Mouse (Mus musculus) G1E (cell line): ENCODE measurements around the gene Tspan9. TPM values are rescaled to one million over a fixed set of nuclear protein-coding genes. Genes with fewer than 3 reads are reported as not detected.

ENCODE experiments used
- ATAC-seq: 2 replicates; pipeline ENCODE4 v1.8.0; 2016; ENCODE audit warnings: mild to moderate bottlenecking; ENCODE audit not compliant: insufficient number of reproducible peaks, poor library complexity, low FRiP score, severe bottlenecking; ENCODE audit errors: extremely low read depth
- DNase-seq: peaks from one replicate; pipeline ENCODE4 v3.0.0; 2012; ENCODE audit warnings: low spot score
- H3K27me3 ChIP-seq: 2 replicates; pipeline ENCODE4 v1.6.1; 2012; ENCODE audit warnings: mild to moderate bottlenecking, low read length, inconsistent platforms; ENCODE audit not compliant: insufficient read depth
- H3K36me3 ChIP-seq: replicated peaks from 2 replicates; pipeline ENCODE3; 2012; ENCODE audit warnings: mild to moderate bottlenecking, inconsistent platforms
- H3K4me1 ChIP-seq: 2 replicates; pipeline ENCODE4 v1.6.1; 2012; ENCODE audit warnings: low read depth, low read length, inconsistent platforms, mixed read lengths; ENCODE audit not compliant: insufficient read depth
- H3K4me3 ChIP-seq: 2 replicates; pipeline ENCODE4 v1.5.1; 2012; ENCODE audit warnings: low read depth, mild to moderate bottlenecking, inconsistent platforms, low read length, moderate library complexity, mixed read lengths
- H3K9me3 ChIP-seq: replicated peaks from 2 replicates; pipeline ENCODE4 v1.6.1; 2012; ENCODE audit warnings: inconsistent platforms
- CTCF ChIP-seq: IDR thresholded peaks from 2 replicates; pipeline ENCODE4 v1.5.1; 2012; ENCODE audit warnings: low read depth, low read length, inconsistent platforms, mixed read lengths
- GATA1 ChIP-seq: IDR thresholded peaks from 2 replicates; pipeline ENCODE4 v1.6.1; 2012; ENCODE audit warnings: borderline replicate concordance, low read length, inconsistent platforms, mixed read lengths
- GATA2 ChIP-seq: IDR thresholded peaks from 2 replicates; pipeline ENCODE4 v1.6.1; 2012; ENCODE audit warnings: low read depth, low read length, inconsistent platforms, borderline replicate concordance
- POLR2AphosphoS5 ChIP-seq: IDR thresholded peaks from 2 replicates; pipeline ENCODE4 v1.6.1; 2012; ENCODE audit warnings: low read depth, low read length, inconsistent platforms; ENCODE audit not compliant: insufficient replicate concordance
- TAL1 ChIP-seq: conservative IDR thresholded peaks from 2 replicates; pipeline ENCODE4 v1.6.1; 2012; ENCODE audit warnings: low read depth, low read length, inconsistent platforms, mixed read lengths
- polyA plus RNA-seq: library from polyadenylated mRNA; stranded (reverse); fragments of >175 nt; gene quantifications from 2 replicates; pipeline ENCODE4 v1.2.3, GENCODE M21; 2012
- total RNA-seq, 2 experiments: library from RNA; stranded (forward) in 1 of 2; stranded (reverse) in 1 of 2; fragments of 200-1000 nt in 1 of 2; fragments of >200 nt in 1 of 2; fragmentation: Nextera tagmentation in 1 of 2; gene quantifications; 2 replicates each; pipeline ENCODE4 v1.2.3; 2014 to 2017

The Tspan9 gene
- total and polyA plus RNA-seq, 3 experiments = 0.16 TPM; not detected in 2

DNA sequence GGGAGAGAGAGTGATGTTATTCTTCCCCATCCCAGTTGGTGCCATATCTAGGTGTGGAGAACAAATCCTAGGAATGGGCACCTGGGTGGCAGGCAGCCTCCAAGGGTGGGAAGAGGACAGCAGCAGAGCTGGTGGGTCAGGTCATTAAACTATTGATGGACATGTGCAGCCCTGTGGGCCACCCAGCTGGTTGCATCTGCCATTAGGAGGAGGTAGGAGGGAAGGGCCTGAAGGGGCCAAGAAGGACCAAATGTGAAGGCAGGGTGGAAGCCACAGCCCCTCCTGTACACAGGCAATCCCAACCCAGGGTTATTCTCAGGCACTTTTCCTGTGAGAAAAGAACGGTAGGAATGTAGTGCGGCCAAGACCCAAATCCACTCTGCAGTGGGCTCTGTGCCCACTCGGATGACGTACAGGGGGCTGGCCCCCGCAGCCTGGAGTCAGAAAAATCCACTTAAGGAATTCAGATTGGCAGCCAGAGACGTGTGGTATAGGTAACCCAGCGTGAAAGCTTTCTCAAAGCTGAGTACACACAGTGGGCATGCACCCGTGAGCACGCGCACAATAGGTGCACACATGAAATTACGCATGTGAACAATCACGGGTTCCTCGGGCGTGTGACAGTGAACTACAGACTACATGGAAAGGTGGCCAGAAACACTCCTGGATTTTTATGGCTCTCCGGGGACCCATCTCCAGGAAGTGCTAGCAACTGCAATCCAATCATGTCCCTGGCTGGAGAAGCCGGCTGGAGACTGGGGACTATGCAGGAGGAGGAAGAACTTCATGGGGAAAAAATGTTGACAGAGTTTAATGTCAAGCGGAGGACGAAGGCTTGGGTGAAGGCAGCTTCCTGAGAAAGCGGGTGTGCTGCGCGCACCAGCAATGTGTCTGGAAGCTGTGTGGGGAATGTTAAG lies 67.0 kb downstream of the Tspan9 start:
- peaks cover 93% of the 10 kb centered on the region for H3K9me3 ChIP-seq
- H3K27me3 ChIP-seq = no peaks in the 10 kb centered on the region
- H3K4me1 ChIP-seq = no peaks in the 10 kb centered on the region
- H3K36me3 ChIP-seq = no peaks in the 10 kb centered on the region
- DNase-seq (no peak), ATAC-seq (no peak)
- TF ChIP-seq POLR2AphosphoS5 (no peak), CTCF (no peak), GATA1 (no peak)
- no peak overlapping the region for H3K4me3 ChIP-seq

DNA sequence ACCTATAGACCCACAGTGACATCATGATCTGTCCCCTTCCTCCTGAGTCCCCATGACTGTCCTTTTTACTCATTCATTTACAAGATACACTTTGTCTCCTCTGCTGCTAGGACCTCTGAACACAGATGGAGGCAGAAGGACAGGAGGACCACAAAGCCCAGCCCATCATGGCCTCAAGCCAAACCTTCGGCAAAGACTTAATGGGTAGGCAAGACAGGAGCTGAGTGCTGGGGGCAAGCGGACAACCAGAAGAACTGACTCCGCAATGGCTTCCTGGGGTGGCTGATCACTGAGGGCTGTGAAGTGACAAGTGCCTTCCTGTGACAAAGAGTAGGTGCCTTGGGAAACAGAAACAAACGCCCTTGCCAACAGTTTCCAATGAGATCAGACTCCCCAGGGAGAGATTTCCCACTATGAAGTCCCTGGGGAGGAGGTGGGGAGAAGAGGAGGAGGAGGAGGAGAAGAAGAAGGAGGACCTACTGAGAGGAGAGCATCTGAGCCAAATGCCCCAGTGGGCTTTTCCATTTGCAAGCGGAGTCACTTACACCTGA lies 67.9 kb downstream of the Tspan9 start:
- Histone ChIP-seq H3K4me1 (no peaks in the 10 kb centered on the region), H3K9me3 (peaks cover 94% of the 10 kb centered on the region), H3K36me3 (no peaks in the 10 kb centered on the region), H3K4me3 (no peak overlapping the region), H3K27me3 (no peaks in the 10 kb centered on the region)
- no peak for TF ChIP-seq CTCF
- TF ChIP-seq POLR2AphosphoS5 = no peak
- TF ChIP-seq GATA2 = no peak
- TF ChIP-seq GATA1 = no peak
- TF ChIP-seq TAL1 = no peak
- no peak for DNase-seq
- ATAC-seq = no peak

DNA sequence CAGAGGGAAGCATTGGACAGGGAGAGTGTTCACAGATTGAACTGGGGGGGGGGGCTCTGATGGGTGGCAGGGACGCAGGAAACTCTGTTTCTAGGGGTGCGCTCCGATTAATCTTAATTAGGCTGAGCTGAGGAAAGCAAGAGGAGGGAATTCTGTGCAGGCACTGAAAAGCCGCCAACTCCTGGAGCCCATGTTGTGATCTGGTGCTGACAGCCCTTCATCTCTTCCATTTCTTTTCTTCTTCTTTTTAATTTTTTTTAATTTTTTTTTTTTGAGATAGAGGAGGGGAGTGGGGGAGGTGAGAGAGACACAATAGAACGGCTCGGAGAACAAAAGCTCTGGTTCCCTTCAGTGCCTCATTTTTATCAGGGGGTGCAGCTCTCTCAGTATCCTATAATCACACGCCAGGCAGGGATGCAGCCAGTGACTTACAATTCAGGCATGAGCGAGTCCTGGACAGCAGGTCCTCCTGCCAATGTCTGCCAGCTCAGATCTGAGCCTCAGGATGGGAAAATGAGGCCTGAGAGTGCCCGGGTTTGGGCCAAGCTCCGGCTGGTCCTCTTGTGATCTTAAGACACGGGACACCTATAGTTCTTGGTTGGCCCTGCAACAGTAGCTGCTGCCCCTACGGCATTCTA lies 72.4 kb downstream of the Tspan9 start:
- Histone ChIP-seq H3K36me3 (no peaks in the 10 kb centered on the region), H3K27me3 (no peaks in the 10 kb centered on the region), H3K4me1 (no peaks in the 10 kb centered on the region), H3K4me3 (no peak overlapping the region), H3K9me3 (peaks cover 94% of the 10 kb centered on the region)
- TF ChIP-seq CTCF = no peak
- ATAC-seq = no peak
- DNase-seq = no peak

DNA sequence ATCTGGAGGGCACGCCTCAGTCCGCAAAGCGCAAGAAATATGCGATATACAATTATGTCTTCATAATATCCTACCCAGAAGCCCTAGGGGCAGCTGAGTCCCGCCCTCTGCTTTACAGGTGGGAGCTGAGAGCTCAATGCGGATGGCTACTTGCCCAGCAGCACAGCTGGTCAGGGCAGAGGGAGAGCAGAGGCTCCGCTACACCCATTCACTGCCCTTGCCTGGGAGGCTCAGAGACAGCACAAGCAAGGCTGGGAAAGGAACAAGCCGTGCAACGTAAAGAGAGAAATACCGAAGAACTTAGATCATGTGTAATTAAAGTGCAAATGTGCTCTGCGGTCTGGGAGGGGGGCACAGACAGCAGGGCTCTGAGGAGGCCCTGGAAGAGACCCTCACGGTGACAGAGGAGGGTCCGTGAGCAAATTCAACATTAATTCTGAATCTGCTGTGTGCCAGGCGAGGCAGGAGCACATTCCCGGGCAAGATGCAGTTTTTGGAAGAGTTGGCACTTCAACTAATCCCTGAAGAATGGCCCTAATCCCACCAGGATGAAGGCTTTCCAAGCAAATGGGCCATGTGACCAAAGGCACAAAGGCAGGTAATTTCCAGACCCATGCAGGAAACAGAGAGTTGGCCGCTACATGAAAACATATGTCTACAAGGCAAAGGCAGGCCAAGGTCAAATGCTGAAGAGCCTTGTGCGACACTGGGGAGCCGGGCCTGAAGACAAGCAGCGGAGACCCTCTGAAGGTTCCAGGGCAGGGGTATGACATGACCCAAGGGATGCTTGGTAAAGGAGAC lies 73.1 kb downstream of the Tspan9 start:
- ATAC-seq (no peak), DNase-seq (no peak)
- H3K27me3 ChIP-seq = no peaks in the 10 kb centered on the region

DNA sequence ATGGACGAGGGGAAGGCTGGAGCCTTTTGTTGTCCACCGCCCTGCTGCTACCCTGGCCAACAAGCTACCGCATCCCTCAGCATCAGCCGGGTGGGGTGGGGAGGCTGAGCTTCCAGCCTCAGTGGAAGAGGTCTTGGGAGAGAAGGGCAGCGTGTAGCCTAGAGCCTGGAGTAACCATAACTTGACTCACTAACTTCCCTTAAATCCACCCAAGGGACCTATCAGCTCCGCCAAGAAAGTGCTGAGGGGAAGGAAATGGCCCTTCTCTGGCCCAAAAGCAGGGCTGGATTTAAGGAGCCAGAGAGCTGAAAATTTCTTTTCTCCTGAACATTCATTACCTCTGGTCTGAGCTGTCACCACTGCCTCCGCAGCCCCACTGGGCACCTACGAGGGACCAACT lies 75.2 kb downstream of the Tspan9 start:
- Histone ChIP-seq H3K36me3 (no peaks in the 10 kb centered on the region), H3K27me3 (no peaks in the 10 kb centered on the region), H3K9me3 (peaks cover 93% of the 10 kb centered on the region), H3K4me1 (no peaks in the 10 kb centered on the region), H3K4me3 (no peak overlapping the region)
- TF ChIP-seq GATA1 (no peak), GATA2 (no peak), TAL1 (no peak), POLR2AphosphoS5 (no peak), CTCF (no peak)
- DNase-seq (no peak), ATAC-seq (no peak)

More for the DNA sequence above, 73.1 kb downstream of the Tspan9 start:
- no peak for TF ChIP-seq TAL1
- no peak for TF ChIP-seq POLR2AphosphoS5
- TF ChIP-seq GATA1 = no peak
- TF ChIP-seq CTCF = no peak
- TF ChIP-seq GATA2 = no peak
- H3K9me3 ChIP-seq = peaks cover 94% of the 10 kb centered on the region
- no peaks in the 10 kb centered on the region for H3K4me1 ChIP-seq
- H3K4me3 ChIP-seq = no peak overlapping the region
- H3K36me3 ChIP-seq = no peaks in the 10 kb centered on the region

DNA sequence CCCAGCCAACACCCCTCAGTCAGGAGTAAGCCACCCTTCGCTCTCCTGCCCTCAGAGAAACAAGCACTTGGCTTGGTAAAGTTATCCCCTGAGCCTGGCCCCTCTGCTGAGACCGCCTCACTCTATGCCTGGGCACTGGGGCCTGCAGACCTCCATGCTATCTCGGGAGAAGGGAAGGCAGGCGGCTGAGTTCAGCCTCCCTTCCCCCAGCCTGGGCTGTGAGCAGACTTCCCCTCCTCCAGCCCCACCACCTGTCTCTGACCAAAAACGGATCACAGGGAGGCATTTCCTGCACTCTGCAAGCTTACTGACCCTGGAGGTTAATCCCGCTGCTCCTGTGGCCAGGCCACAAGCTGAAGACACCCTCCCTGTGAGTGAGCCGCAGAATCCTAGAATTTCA lies 77.4 kb downstream of the Tspan9 start:
- no peak for ATAC-seq
- Histone ChIP-seq H3K4me3 (no peak overlapping the region), H3K27me3 (no peaks in the 10 kb centered on the region), H3K4me1 (no peaks in the 10 kb centered on the region), H3K36me3 (no peaks in the 10 kb centered on the region), H3K9me3 (peaks cover 96% of the 10 kb centered on the region)
- TF ChIP-seq POLR2AphosphoS5 (no peak), GATA1 (no peak), GATA2 (no peak), TAL1 (no peak), CTCF (no peak)
- no peak for DNase-seq
